8 mouse cellular contexts compared by ENCODE assay signal in genomic region chr9:66059583-66060307, GRCm38 (mm10). TPM values are rescaled to one million over a fixed set of nuclear protein-coding genes. Genes with fewer than 3 reads are reported as not detected.
DNase-seq lines count a peak whose midpoint lies in the region; ATAC-seq lines count a peak whose summit lies in the region.

Gene Ppib, plus strand, starts transcription at chr9:66060222.

- H3K36me3 ChIP-seq in heart, embryonic 13.5 days: peaks cover 28% of the 10 kb centered on the region
- H3K36me3 ChIP-seq in liver, embryonic 12.5 days: peaks cover 34% of the 10 kb centered on the region
- peaks cover 21% of the 10 kb centered on the region for H3K36me3 ChIP-seq in stomach, embryonic 15.5 days

- peak; percentile 92 for ATAC-seq in heart, embryonic 13.5 days (ENCODE audit: extremely low read depth, insufficient number of reproducible peaks, low FRiP score, low TSS enrichment)
- peak; percentile 98 for ATAC-seq in liver, embryonic 12.5 days
- peak; percentile 98 for ATAC-seq in stomach, embryonic 15.5 days (ENCODE audit: insufficient read depth, low FRiP score, low read depth)

- peak within 1 kb of the TSS; percentile 91 for H3K9ac ChIP-seq in heart, embryonic 13.5 days
- H3K9ac ChIP-seq in liver, embryonic 12.5 days: peak within 1 kb of the TSS; percentile 89
- H3K9ac ChIP-seq in stomach, embryonic 15.5 days: peak within 1 kb of the TSS; percentile 53

- peak within 1 kb of the TSS; percentile 79 for H3K27ac ChIP-seq in brown adipose tissue, adult 24 weeks (replicated peaks; ENCODE audit: low read depth, low read length)
- peak within 1 kb of the TSS; percentile 78 for H3K27ac ChIP-seq in heart, embryonic 13.5 days (replicated peaks)
- peak within 1 kb of the TSS; percentile 87 for H3K27ac ChIP-seq in liver, embryonic 12.5 days
- H3K27ac ChIP-seq in stomach, embryonic 15.5 days: peak within 1 kb of the TSS; percentile 81

- H3K4me3 ChIP-seq in brown adipose tissue, adult 24 weeks (ENCODE audit: insufficient read depth, low read depth, low read length): peak within 1 kb of the TSS; percentile 89
- H3K4me3 ChIP-seq in heart, embryonic 13.5 days: peak within 1 kb of the TSS; percentile 81
- H3K4me3 ChIP-seq in liver, embryonic 12.5 days: peak within 1 kb of the TSS; percentile 74
- peak within 1 kb of the TSS; percentile 86 for H3K4me3 ChIP-seq in stomach, embryonic 15.5 days (replicated peaks)

- peak within 1 kb of the TSS; percentile 87 for H3K4me2 ChIP-seq in heart, embryonic 13.5 days
- H3K4me2 ChIP-seq in liver, embryonic 12.5 days: peak within 1 kb of the TSS; percentile 83
- peak within 1 kb of the TSS; percentile 72 for H3K4me2 ChIP-seq in stomach, embryonic 15.5 days

- DNase-seq in CD4-positive, CD25-positive, alpha-beta regulatory T cell, adult 2 months (ENCODE audit: low read depth, low spot score): peak; percentile 96
- peak; percentile 43 for DNase-seq in fat pad, adult 2 months (ENCODE audit: extremely low read depth, low read depth, low spot score)
- DNase-seq in kidney, postnatal 10 days: peak; percentile 99
- DNase-seq in natural killer cell, adult 2 months (ENCODE audit: low spot score in 2 of 2): peak; percentile 94 to 95

- no peaks in the 10 kb centered on the region for H3K27me3 ChIP-seq in heart, embryonic 13.5 days (replicated peaks)
- H3K27me3 ChIP-seq in liver, embryonic 12.5 days (replicated peaks): no peaks in the 10 kb centered on the region
- H3K27me3 ChIP-seq in stomach, embryonic 15.5 days (replicated peaks): no peaks in the 10 kb centered on the region

- WGBS in heart, embryonic 13.5 days: 1% methylated on average over 51 of the region's 51 CpGs
- WGBS in liver, embryonic 12.5 days (ENCODE audit: insufficient replicate concordance): 1% methylated on average over 51 of the region's 51 CpGs
- 1% methylated on average over 51 of the region's 51 CpGs for WGBS in stomach, embryonic 15.5 days

- peaks cover 5% of the 10 kb centered on the region for H3K4me1 ChIP-seq in brown adipose tissue, adult 24 weeks (ENCODE audit: control insufficient read depth, insufficient read depth, insufficient read length, low read length)
- peaks cover 27% of the 10 kb centered on the region for H3K4me1 ChIP-seq in heart, embryonic 13.5 days
- H3K4me1 ChIP-seq in liver, embryonic 12.5 days: peaks cover 33% of the 10 kb centered on the region
- H3K4me1 ChIP-seq in stomach, embryonic 15.5 days: peaks cover 12% of the 10 kb centered on the region

- H3K9me3 ChIP-seq in heart, embryonic 13.5 days: no peaks in the 10 kb centered on the region
- H3K9me3 ChIP-seq in liver, embryonic 12.5 days (replicated peaks): no peaks in the 10 kb centered on the region
- H3K9me3 ChIP-seq in stomach, embryonic 15.5 days: no peaks in the 10 kb centered on the region

RNA-seq across cellular contexts. Expression of gene Ppib, which starts in this region (rescaled TPM):
- polyA plus RNA-seq in brown adipose tissue, adult 24 weeks (2012; ENCODE audit: insufficient read depth, insufficient read length, missing spikeins): 139 and 189 TPM in 2 replicates
- polyA plus RNA-seq in heart, embryonic 13.5 days (2015; fragmentation: Nextera tagmentation; extraction: Ambion mirVana): 372 and 396 TPM in 2 replicates
- polyA plus RNA-seq in liver, embryonic 12.5 days (2016; fragmentation: Nextera tagmentation; extraction: Ambion mirVana): 392 and 399 TPM in 2 replicates
- 836 and 887 TPM in 2 replicates for polyA plus RNA-seq in stomach, embryonic 15.5 days (2015; fragmentation: Nextera tagmentation; extraction: Ambion mirVana)

Comparison
In these comparisons a context has a peak if more than half of its experiments do, and no peak if none do; other contexts are left out.
1. Peak in every context shown above with its lines: DNase-seq, ATAC-seq, H3K4me3 ChIP-seq and H3K27ac ChIP-seq.
2. DNase-seq: peak in every context shown above with its lines; median percentile 99 in kidney, postnatal 10 days; 96 in CD4-positive, CD25-positive, alpha-beta regulatory T cell, adult 2 months; 94 in natural killer cell, adult 2 months; 43 in fat pad, adult 2 months.